15 mouse cellular contexts compared by ENCODE assay signal in the genomic region with DNA sequence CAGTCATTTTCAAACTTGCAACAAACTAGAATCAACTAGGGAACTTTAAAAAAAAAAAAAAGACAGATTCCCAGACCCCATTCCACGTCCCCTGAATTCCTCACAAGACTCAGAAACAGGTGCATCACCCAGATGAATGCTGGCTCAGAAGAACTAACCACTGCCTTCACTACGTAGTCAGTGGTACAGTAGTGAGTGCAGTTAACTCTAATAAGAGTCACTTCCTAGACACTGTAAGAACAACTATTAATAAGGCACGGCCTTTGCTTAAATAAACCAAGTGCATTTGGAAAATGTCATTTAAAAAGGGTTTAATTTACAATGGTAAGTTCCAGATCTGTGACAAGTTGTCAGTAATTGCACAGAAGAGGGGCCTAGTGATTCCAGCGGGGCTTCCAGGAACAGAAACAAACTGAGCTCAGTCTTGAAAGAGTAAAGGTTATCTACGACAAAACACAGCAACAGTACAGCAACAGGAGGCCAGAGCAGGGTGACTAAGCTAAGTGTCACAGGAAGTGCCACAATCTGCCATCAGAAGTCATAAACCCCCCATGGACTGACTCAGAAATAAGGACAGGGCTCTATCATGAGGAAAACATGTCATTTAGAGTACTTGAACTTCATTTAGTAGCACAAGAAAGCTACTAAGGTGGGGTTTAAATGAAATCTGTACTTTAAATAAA. TPM values are rescaled to one million over a fixed set of nuclear protein-coding genes. Genes with fewer than 3 reads are reported as not detected.
DNase-seq lines count a peak whose midpoint lies in the region; ATAC-seq and TF ChIP-seq lines count a peak whose summit lies in the region.
"Had no signal": no experiment of that assay in that cellular context is flagged by ENCODE, and none has a peak within 500 bp of the region (broad histone marks: within the 10 kb centered on the region; RNA-seq: fewer than 3 reads in every experiment).

No protein-coding gene starts in this region.

- H3K27ac ChIP-seq in heart, embryonic 11.5 days (ENCODE audit: low read depth, low read length) = peak overlapping the region; percentile 50
- peak overlapping the region; percentile 35 for H3K27ac ChIP-seq in liver, embryonic 14.5 days
- H3K27ac ChIP-seq: hindbrain, embryonic 12.5 days; limb, embryonic 12.5 days had no signal

- H3K36me3 ChIP-seq in heart, embryonic 11.5 days (ENCODE audit: control insufficient read depth, insufficient read depth, low read length) = no peaks in the 10 kb centered on the region
- H3K36me3 ChIP-seq in liver, embryonic 14.5 days (replicated peaks; ENCODE audit: control insufficient read depth, insufficient read depth, low read depth) = no peaks in the 10 kb centered on the region

- 26% methylated on average over 5 of the region's 5 CpGs for WGBS in heart, embryonic 11.5 days (ENCODE audit: insufficient replicate concordance)
- 16% methylated on average over 5 of the region's 5 CpGs for WGBS in liver, embryonic 14.5 days (ENCODE audit: insufficient replicate concordance)

- TF ChIP-seq CTCF in liver, embryonic 14.5 days (IDR thresholded peaks at IDR 0.05; ENCODE audit: low read depth) = no peak

- 0 out of 2 replicates have a peak, but pooled peaks have one; percentile 67 for ATAC-seq in heart, embryonic 11.5 days (replicated peaks; ENCODE audit: insufficient number of reproducible peaks, low FRiP score, low TSS enrichment)
- ATAC-seq in common myeloid progenitor, adult 5-6 weeks (replicated peaks; ENCODE audit: low read depth, poor library complexity, severe bottlenecking) = peak; percentile 95
- ATAC-seq in liver, embryonic 14.5 days (ENCODE audit: insufficient read depth) = peak; percentile 75

- no peak for DNase-seq in heart, postnatal 4 days
- DNase-seq in CD4-positive, CD25-positive, alpha-beta regulatory T cell, adult 2 months (ENCODE audit: low read depth, low spot score) = peak; percentile 48
- peak in 2 of 3 experiments; percentile 31 to 35 for DNase-seq in liver, embryonic 14.5 days (ENCODE audit: low read depth in 3 of 3, low spot score in 3 of 3)
- DNase-seq in cerebellum, postnatal 14 days = no peak
- no peak for DNase-seq in right cerebral cortex, postnatal 4 days
- no peak for DNase-seq in spleen, postnatal 4 days (ENCODE audit: low spot score in 2 of 2)
- DNase-seq: cerebellum, postnatal 36 days; right cerebral cortex, postnatal 25 days had no signal

- H3K9ac ChIP-seq in heart, embryonic 11.5 days (ENCODE audit: low read depth, low read length) = no peak overlapping the region
- H3K9ac ChIP-seq in liver, embryonic 14.5 days (replicated peaks) = no peak overlapping the region
- H3K9ac ChIP-seq: hindbrain, embryonic 12.5 days; limb, embryonic 12.5 days had no signal

- H3K9me3 ChIP-seq in heart, embryonic 11.5 days (replicated peaks; ENCODE audit: control insufficient read depth, low read length) = no peaks in the 10 kb centered on the region
- no peaks in the 10 kb centered on the region for H3K9me3 ChIP-seq in liver, embryonic 14.5 days (ENCODE audit: control insufficient read depth, low read length)
- H3K9me3 ChIP-seq: hindbrain, embryonic 12.5 days; limb, embryonic 12.5 days had no signal

- no peak overlapping the region for H3K4me3 ChIP-seq in heart, embryonic 11.5 days (ENCODE audit: low read depth, low read length)
- no peak overlapping the region for H3K4me3 ChIP-seq in liver, embryonic 14.5 days (ENCODE audit: insufficient read depth in 1 of 2, low read depth in 2 of 2, low read length in 2 of 2)
- H3K4me3 ChIP-seq: hindbrain, embryonic 12.5 days; limb, embryonic 12.5 days had no signal

- H3K27me3 ChIP-seq in heart, embryonic 11.5 days (ENCODE audit: control insufficient read depth, insufficient read depth, low read length) = no peaks in the 10 kb centered on the region
- no peaks in the 10 kb centered on the region for H3K27me3 ChIP-seq in liver, embryonic 14.5 days (ENCODE audit: control insufficient read depth, insufficient read depth, low read length)
- H3K27me3 ChIP-seq: hindbrain, embryonic 12.5 days; limb, embryonic 12.5 days had no signal

- peaks cover 19% of the 10 kb centered on the region for H3K4me1 ChIP-seq in heart, embryonic 11.5 days (ENCODE audit: control insufficient read depth, insufficient read depth, low read length)
- H3K4me1 ChIP-seq in liver, embryonic 14.5 days (replicated peaks; ENCODE audit: control insufficient read depth in 2 of 2, insufficient read depth in 2 of 2, low read length in 1 of 2) = peaks cover 0 to 8% of the 10 kb centered on the region in 2 experiments; a peak in 3 of 4 replicates
- H3K4me1 ChIP-seq: hindbrain, embryonic 12.5 days had no signal

- H3K4me2 ChIP-seq in heart, embryonic 11.5 days = peak overlapping the region; percentile 35
- H3K4me2 ChIP-seq in liver, embryonic 14.5 days (ENCODE audit: low read depth) = peak overlapping the region; percentile 33
- H3K4me2 ChIP-seq: hindbrain, embryonic 12.5 days; limb, embryonic 12.5 days had no signal

- TF ChIP-seq EP300 in liver, embryonic 14.5 days (IDR thresholded peaks at IDR 0.05; ENCODE audit: low read depth) = peak; percentile 40

RNA-seq across cellular contexts. Expression of gene Zdhhc21, which starts 11.1 kb away (rescaled TPM):
- polyA plus RNA-seq in heart, embryonic 11.5 days (2014; fragmentation: Nextera tagmentation; extraction: Ambion mirVana) = 9.9 and 11.3 TPM in 2 replicates
- 10 to 100 TPM; 19.8 to 20.3 TPM for total RNA-seq in heart, postnatal 4 days (2021)
- total RNA-seq in common myeloid progenitor, adult 5-6 weeks (2017) = 16.4 and 21.8 TPM in 2 replicates
- polyA plus RNA-seq in liver, embryonic 14.5 days (2012; rRNA removed) = 1.4 and 1.8 TPM in 2 replicates
- 2.7 and 3.5 TPM in 2 replicates for polyA plus RNA-seq in liver, embryonic 14.5 days (2014; fragmentation: Nextera tagmentation; extraction: Ambion mirVana)

RNA-seq across cellular contexts. Expression of gene Cer1, which starts 36.3 kb away (rescaled TPM):
- polyA plus RNA-seq in heart, embryonic 11.5 days (2014; fragmentation: Nextera tagmentation; extraction: Ambion mirVana) = not detected in 2 replicates
- not detected for total RNA-seq in heart, postnatal 4 days (2021)
- total RNA-seq in common myeloid progenitor, adult 5-6 weeks (2017) = not detected in 2 replicates
- polyA plus RNA-seq in liver, embryonic 14.5 days (2012; rRNA removed) = not detected in 2 replicates
- not detected in 2 replicates for polyA plus RNA-seq in liver, embryonic 14.5 days (2014; fragmentation: Nextera tagmentation; extraction: Ambion mirVana)
- total RNA-seq: gastrocnemius, adult 18-20 months; layer of hippocampus, adult 18-20 months had no signal
- polyA plus RNA-seq: hindbrain, embryonic 12.5 days; testis, adult 2 months had no signal

Comparison
In these comparisons a context has a peak if more than half of its experiments do, and no peak if none do; other contexts are left out.
1. DNase-seq: peak in CD4-positive, CD25-positive, alpha-beta regulatory T cell, adult 2 months (single experiment) and liver, embryonic 14.5 days (2 of 3); none in heart, postnatal 4 days (single experiment), cerebellum, postnatal 14 days (0 of 2), right cerebral cortex, postnatal 4 days (single experiment) and spleen, postnatal 4 days (0 of 2).
2. Peak in every context shown above with its lines, with median percentiles within 50 percentile points of each other: ATAC-seq.